Mouse (Mus musculus) brown adipose tissue, adult 24 weeks (tissue): Measurements from ENCODE around the gene Sowahd. TPM values are rescaled to one million over a fixed set of nuclear protein-coding genes. Genes with fewer than 3 reads are reported as not detected.
"Not testable (repeated sequence)": the region's sequence is repeated elsewhere in the genome, so short reads cannot be mapped to it uniquely, and the experiment has no call there.

Source experiments
- H3K27ac ChIP-seq: fragments of 200-500 bp; replicated peaks from 2 replicates; pipeline ENCODE4 v1.5.1; 2012; ENCODE audit warnings: low read depth, mild to moderate bottlenecking, low read length
- H3K4me1 ChIP-seq: fragments of 200-500 bp; 2 replicates; pipeline ENCODE4 v1.6.1; 2012; ENCODE audit warnings: low read length, mixed read lengths; ENCODE audit not compliant: control insufficient read depth, insufficient read depth, insufficient read length
- H3K4me3 ChIP-seq: fragments of 200-500 bp; 2 replicates; pipeline ENCODE4 v1.5.1; 2012; ENCODE audit warnings: low read depth, mild to moderate bottlenecking, low read length, moderate library complexity; ENCODE audit not compliant: insufficient read depth
- polyA plus RNA-seq: library from polyadenylated mRNA; stranded (reverse); fragments of >200 nt; gene quantifications from 2 replicates; pipeline ENCODE4 v1.2.4, GENCODE M21; 2012; ENCODE audit not compliant: missing spikeins, insufficient read depth, insufficient read length

The Sowahd gene
- polyA plus RNA-seq, 1 experiment = not detected

DNA sequence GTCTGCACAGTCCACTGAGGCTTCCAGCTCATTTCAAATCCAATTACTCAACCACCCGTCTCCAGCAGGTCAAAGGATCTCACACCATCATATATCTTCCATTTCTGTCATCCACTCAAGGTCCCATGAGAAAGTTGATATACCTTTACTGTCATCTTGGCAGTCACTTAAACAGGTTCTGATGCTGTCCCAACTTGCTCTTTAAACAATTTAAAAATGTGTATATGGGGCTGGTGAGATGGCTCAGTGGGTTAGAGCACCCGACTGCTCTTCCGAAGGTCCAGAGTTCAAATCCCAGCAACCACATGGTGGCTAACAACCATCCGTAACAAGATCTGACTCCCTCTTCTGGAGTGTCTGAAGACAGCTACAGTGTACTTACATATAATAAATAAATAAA is 31.7 kb downstream of the Sowahd start:
- not testable (repeated sequence) for H3K4me3 ChIP-seq, H3K4me1 ChIP-seq, H3K27ac ChIP-seq

DNA sequence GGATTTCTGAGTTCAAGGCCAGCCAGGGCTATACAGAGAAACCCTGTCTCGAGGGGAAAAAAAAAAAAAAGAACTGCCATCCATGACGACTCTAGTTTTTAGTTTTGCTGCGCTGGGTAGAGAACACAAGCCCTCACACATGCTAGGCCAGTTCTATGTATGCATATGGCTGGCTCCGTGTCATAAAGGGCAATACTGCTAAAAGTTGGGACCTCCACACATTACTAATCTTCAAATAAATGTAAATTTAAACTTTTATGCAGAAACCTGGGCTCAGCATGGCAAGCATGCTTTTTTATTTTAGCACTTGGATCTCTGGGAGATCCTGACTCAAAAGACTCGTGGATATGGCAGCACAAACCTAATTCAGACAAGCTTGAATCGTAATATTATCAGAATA is 32.5 kb downstream of the Sowahd start:
- H3K4me1 ChIP-seq = no peaks in the 10 kb centered on the region
- no peak overlapping the region for H3K4me3 ChIP-seq

DNA sequence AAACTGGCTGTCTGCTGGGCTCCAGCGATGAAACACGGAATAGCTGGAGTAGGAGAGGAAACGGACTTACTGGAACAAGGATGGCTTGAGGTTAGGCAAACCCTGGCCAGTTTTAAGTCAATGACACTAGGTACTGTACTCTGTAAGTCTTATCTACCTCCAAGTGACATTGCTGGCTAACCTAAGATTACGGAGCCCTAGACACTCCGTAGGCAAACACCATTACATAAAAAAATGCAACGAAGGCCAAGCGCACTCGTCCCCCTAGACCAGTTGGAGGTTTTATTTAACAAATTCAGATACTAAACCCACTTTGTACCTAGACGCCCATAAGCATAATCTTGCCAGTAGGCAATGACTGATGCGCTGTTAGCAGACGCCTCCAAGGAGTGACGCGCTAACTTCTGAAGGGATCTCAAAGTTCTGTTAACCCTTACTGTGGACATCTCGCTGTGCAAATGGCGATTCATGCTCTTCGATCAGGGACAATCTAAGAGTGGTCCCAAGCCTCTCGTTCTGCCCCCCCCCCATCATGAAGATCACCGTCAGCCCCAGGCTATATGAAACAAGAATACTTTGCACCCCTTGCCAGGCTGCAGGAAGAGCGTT is 35.8 kb downstream of the Sowahd start:
- no peaks in the 10 kb centered on the region for H3K4me1 ChIP-seq
- H3K4me3 ChIP-seq = peak overlapping the region; percentile 94
- H3K27ac ChIP-seq = peak overlapping the region; percentile 20

More for the DNA sequence above, 32.5 kb downstream of the Sowahd start:
- H3K27ac ChIP-seq = no peak overlapping the region

DNA sequence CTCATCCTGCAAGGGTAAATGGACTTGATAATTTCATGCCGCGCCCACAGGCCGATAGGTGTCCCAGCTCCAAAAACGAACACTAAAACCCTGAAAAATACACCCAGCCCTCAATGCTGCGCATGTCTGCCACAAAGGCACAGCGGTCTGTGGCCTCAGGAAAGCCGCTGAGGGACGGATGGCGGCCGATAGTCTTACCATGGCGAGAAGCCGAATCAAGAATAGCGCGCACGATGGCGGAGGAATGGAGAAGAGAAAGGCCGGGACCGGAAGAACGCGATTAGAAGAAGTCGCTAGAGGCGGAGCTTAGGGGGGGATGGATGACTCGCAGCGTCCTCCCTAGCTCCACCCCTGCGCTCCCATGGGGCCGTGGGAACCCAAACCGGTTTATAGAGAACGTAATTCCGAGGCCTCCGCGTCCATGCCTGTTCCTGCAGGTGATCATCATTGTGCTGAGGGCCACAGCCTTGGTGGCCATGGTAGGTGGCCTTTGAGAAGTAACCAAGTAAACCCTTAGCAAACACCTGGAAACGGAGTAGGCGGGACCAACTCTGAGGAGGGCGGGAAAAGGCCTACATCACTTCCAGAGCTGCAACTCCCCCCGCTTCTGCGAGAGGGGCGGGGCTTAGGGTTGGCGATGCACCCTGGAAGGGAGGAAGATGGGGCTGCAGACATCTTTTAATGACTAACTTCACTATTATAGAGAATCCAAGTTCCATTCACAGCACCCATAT is 36.4 kb downstream of the Sowahd start, which contains the start of gene Rpl39:
Rpl39 (minus strand) TSS at position 476 of the 734 bp plus-strand sequence.
- peak within 1 kb of the TSS; percentile 96 for H3K27ac ChIP-seq
- H3K4me3 ChIP-seq = peak within 1 kb of the TSS; percentile 94
- H3K4me1 ChIP-seq = no peaks in the 10 kb centered on the region

DNA sequence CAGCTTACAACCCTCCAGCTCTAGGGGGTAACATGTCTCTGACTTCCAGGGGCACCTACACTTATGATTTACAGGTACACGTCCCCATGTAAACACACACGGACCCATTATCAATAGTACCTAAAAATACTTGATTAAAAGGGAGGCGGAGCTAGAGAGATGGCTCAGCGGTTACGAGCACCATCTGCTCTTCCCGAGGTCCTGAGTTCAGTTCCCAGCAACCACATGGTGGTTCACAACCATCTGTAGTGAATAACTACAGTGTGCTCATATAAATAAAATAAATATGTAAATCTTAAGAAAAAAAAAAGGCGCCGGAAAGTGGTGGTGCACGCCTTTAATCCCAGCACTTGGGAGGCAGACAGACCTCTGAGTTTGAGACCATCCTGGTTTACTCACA is 37.0 kb downstream of the Sowahd start:
- H3K27ac ChIP-seq = no peak overlapping the region
- peak overlapping the region; percentile 94 for H3K4me3 ChIP-seq
- no peaks in the 10 kb centered on the region for H3K4me1 ChIP-seq

DNA sequence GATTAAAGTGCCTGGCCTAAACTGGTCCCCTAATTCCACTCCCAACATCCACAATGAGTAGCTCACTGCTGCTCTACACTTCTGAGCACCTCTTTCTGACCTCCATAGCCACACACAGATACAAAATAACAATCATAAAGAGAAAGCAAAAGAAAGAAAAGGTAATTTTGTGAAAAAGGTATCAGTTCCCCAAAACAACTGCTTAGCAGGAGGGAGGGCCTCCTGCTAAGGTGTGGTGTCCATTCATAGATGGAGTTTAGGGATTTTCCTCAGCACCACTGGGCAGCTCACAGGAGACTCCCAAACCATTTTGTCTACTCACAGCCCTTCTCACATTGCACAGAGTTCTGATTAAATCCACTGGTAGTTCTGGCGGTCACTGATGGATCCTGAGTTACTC is 40.1 kb downstream of the Sowahd start:
- H3K4me1 ChIP-seq = no peaks in the 10 kb centered on the region
- H3K4me3 ChIP-seq = no peak overlapping the region
- H3K27ac ChIP-seq = no peak overlapping the region

DNA sequence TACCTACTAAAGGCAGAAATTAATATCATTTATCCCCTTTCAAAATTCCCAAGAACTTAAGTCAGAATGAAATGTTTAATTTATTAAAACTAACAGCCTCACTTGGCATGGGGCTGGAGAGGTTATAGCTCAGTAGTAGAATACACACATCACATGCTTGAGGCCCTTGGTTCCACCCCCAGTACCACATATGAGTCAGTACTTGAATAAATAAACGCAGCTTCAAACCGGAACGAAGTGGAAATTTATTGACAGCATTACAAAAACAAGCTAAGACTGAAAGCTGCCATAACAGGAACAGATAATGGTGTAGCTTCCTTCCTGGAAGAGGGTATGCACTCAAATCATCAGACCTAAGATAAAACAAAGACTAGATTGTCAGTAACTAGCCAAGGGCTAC is 42.8 kb downstream of the Sowahd start:
- Histone ChIP-seq H3K4me3 (no peak overlapping the region), H3K4me1 (no peaks in the 10 kb centered on the region), H3K27ac (no peak overlapping the region)

DNA sequence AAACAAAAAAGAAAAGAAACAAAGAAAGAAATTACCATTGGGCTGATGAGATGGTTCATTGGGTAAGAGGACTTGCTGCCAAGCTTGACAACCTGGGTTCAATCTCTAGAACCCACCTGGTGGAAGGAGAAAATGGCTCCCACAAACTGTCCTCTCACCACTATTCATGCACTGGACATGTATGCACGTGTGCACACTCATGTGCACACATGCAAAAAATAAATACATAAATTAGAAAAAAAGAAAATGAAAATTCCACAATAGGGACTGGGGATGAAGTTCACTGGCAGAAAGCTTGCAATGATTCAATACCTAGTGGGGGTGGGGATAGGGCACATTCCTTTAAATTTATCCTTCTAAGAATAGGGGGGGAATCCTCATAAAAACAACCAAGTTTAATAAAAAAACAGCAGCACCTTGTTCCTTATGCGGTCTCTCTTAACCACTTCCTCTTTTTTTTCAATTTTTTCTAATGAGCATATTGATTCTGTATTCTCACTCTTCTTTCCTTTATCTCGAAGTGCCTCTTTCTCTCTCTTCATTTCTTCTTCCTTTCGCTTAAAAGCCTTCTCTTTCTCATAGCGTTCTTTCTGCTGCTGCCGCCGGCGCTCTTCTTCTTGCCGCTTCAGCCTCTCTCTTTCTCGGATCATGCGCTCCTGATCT is 46.6 kb downstream of the Sowahd start:
- no peak overlapping the region for H3K4me3 ChIP-seq
- H3K27ac ChIP-seq = no peak overlapping the region
- no peaks in the 10 kb centered on the region for H3K4me1 ChIP-seq

DNA sequence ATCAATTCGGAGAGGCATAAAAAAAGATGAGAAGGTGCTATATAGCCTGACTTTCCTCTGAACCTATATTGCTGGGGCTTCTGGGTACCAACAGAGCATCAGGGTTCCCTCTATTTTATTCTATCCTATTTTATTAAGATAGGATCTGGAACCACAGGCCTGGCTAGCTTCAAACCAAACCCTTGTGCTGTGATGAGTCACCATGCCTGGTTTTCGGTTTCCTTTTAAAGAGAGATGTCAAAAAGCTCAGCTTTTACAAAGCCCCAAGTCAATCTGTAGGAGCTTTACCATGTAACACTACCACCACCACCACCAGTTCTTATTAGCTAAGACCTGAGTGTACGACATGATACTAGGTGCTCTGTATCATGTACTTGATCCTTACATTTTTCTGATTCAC is 50.0 kb downstream of the Sowahd start:
- no peaks in the 10 kb centered on the region for H3K4me1 ChIP-seq
- H3K27ac ChIP-seq = no peak overlapping the region

More for the DNA sequence above, 50.0 kb downstream of the Sowahd start:
- no peak overlapping the region for H3K4me3 ChIP-seq

Other genes with a start within 250 kb of the Sowahd start
- gene Ube2a, start 174.9 kb upstream of the Sowahd start, polyA plus RNA-seq = 94.7 and 101 TPM in 2 replicates
- gene C330007P06Rik, start 174.7 kb upstream of the Sowahd start, polyA plus RNA-seq = 54.0 and 56.6 TPM in 2 replicates
- gene Nkrf, start 145.9 kb upstream of the Sowahd start, polyA plus RNA-seq = 1.5 and 2.2 TPM in 2 replicates
- 2.1 and 2.8 TPM in 2 replicates for gene Sept6, start 57.1 kb upstream of the Sowahd start, polyA plus RNA-seq
- 550 and 567 TPM in 2 replicates for gene Rpl39, start 36.6 kb downstream of the Sowahd start, polyA plus RNA-seq
- gene Upf3b, start 61.5 kb downstream of the Sowahd start, polyA plus RNA-seq = 9.0 and 11.5 TPM in 2 replicates
- 7.0 and 10.9 TPM in 2 replicates for gene Nkap, start 78.0 kb downstream of the Sowahd start, polyA plus RNA-seq
- not detected in 2 replicates for gene Akap14, start 120.0 kb downstream of the Sowahd start, polyA plus RNA-seq
- gene Ndufa1, start 142.3 kb downstream of the Sowahd start, polyA plus RNA-seq = 1,758 and 1,801 TPM in 2 replicates
- gene Rnf113a1, start 142.4 kb downstream of the Sowahd start, polyA plus RNA-seq = 0.92 and 1.7 TPM in 2 replicates
- gene Gm9, start 162.2 kb downstream of the Sowahd start, polyA plus RNA-seq = not detected in 2 replicates
- not detected in 2 replicates for gene Rhox1, start 173.4 kb downstream of the Sowahd start, polyA plus RNA-seq
- not detected in 2 replicates for gene Rhox2a, start 196.1 kb downstream of the Sowahd start, polyA plus RNA-seq
- not detected in 2 replicates for gene Rhox3a, start 201.1 kb downstream of the Sowahd start, polyA plus RNA-seq
- not detected in 2 replicates for gene Rhox4a, start 216.5 kb downstream of the Sowahd start, polyA plus RNA-seq